Mouse (Mus musculus) forelimb bud, embryonic 11.5 days (tissue): Measurements from ENCODE around the gene Msh3.
A peak's percentile ranks its signal among the peaks of the same experiment; 100 is the strongest.

ENCODE experiments used
- DNase-seq: peaks from one replicate; pipeline ENCODE4 v3.0.0-alpha.2; 2012; ENCODE audit warnings: low read depth, low spot score

Gene Msh3

GRCm38 (mm10) chr13:92330621-92331020 lies 24.2 kb downstream of the Msh3 start:
- DNase-seq = no peak

GRCm38 (mm10) chr13:92328000-92328399 lies 26.8 kb downstream of the Msh3 start:
- no peak for DNase-seq

GRCm38 (mm10) chr13:92326030-92326429 lies 28.8 kb downstream of the Msh3 start:
- no peak for DNase-seq

GRCm38 (mm10) chr13:92320770-92321169 lies 34.0 kb downstream of the Msh3 start:
- peak; percentile 24 for DNase-seq

GRCm38 (mm10) chr13:92314613-92315012 lies 40.2 kb downstream of the Msh3 start:
- DNase-seq = no peak

GRCm38 (mm10) chr13:92305680-92306079 lies 49.1 kb downstream of the Msh3 start, which contains the start of gene Gm20379:
TSS of gene Gm20379 (plus strand) at chr13:92305980.
- DNase-seq = no peak

GRCm38 (mm10) chr13:92304291-92304690 lies 50.5 kb downstream of the Msh3 start:
- no peak for DNase-seq

GRCm38 (mm10) chr13:92303062-92303948 lies 51.5 kb downstream of the Msh3 start:
- no peak for DNase-seq

- no peak for DNase-seq
These were observed 52.3 kb downstream of the Msh3 start for GRCm38 (mm10) chr13:92302466-92302865.

- DNase-seq = peak; percentile 40
These were observed 53.0 kb downstream of the Msh3 start for GRCm38 (mm10) chr13:92301754-92302153.

- DNase-seq = no peak
These were observed 55.3 kb downstream of the Msh3 start for GRCm38 (mm10) chr13:92299522-92299921.

- DNase-seq = no peak
These were observed 57.8 kb downstream of the Msh3 start for GRCm38 (mm10) chr13:92297021-92297420.

GRCm38 (mm10) chr13:92296490-92296889 lies 58.3 kb downstream of the Msh3 start:
- DNase-seq = no peak

- DNase-seq = no peak
These were observed 60.9 kb downstream of the Msh3 start for GRCm38 (mm10) chr13:92293883-92294282.

- DNase-seq = peak; percentile 56
These were observed 63.2 kb downstream of the Msh3 start for GRCm38 (mm10) chr13:92291605-92292004.

- no peak for DNase-seq
These were observed 77.8 kb downstream of the Msh3 start for GRCm38 (mm10) chr13:92277027-92277426.

GRCm38 (mm10) chr13:92275292-92275691 lies 79.5 kb downstream of the Msh3 start:
- no peak for DNase-seq

- no peak for DNase-seq
These were observed 80.3 kb downstream of the Msh3 start for GRCm38 (mm10) chr13:92274274-92275198.

- no peak for DNase-seq
These were observed 87.7 kb downstream of the Msh3 start for GRCm38 (mm10) chr13:92267076-92267475.

GRCm38 (mm10) chr13:92263566-92263965 lies 91.2 kb downstream of the Msh3 start:
- DNase-seq = no peak

GRCm38 (mm10) chr13:92261329-92261728 lies 93.5 kb downstream of the Msh3 start:
- DNase-seq = no peak

- no peak for DNase-seq
These were observed 99.3 kb downstream of the Msh3 start for GRCm38 (mm10) chr13:92255480-92255879.
